Mouse (Mus musculus) 3134 (cell line): ENCODE data around the gene Gm21488.
"Not testable (repeated sequence)": the region's sequence is repeated elsewhere in the genome, so short reads cannot be mapped to it uniquely, and the experiment has no call there.

Source experiments
- DNase-seq: peaks from one replicate; pipeline ENCODE4 v3.0.0-alpha.2; 2011; ENCODE audit warnings: low spot score; ENCODE audit not compliant: insufficient read length; ENCODE audit errors: extremely low read depth

The Gm21488 gene

DNA sequence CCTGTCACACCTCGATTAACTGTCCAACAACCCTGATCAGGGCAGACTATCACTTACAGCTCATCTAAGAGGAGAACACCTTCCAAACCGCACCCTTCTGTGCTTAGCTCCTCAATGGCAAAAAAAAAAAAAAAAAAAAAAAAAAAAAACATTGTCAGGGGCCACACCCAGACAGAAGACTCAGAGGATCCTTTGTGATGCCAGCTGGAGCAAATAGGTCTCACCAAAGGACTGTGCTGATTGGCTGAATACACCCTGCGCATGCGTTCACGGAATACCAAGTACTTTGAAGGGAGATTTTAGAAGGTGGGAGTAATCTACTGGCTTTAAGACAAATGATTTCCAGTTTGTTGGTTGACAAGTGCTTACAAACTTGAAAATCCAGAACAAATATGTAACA, at the start of gene Gm21488:
Gm21488 (minus strand) TSS at position 101 of the 400 bp plus-strand sequence.
- DNase-seq = not testable (repeated sequence)
